Mouse (Mus musculus) adrenal gland, postnatal 10 days (tissue): ENCODE results near the gene Trmt1. TPM values are rescaled to one million over a fixed set of nuclear protein-coding genes. Genes with fewer than 3 reads are reported as not detected.
A peak's percentile ranks its signal among the peaks of the same experiment; 100 is the strongest.
"Not testable (repeated sequence)": the region's sequence is repeated elsewhere in the genome, so short reads cannot be mapped to it uniquely, and the experiment has no call there.

Experiments used
- DNase-seq: peaks from one replicate; pipeline ENCODE4 v3.0.0; 2021; ENCODE audit warnings: mixed read lengths
- total RNA-seq, 2 experiments: library from RNA; stranded (reverse); gene quantifications; 2 replicates each; pipeline ENCODE4 v1.2.3; 2021

The Trmt1 gene
- total RNA-seq, 2 experiments from 2014 or later: 63.4 to 82.8 TPM

DNA sequence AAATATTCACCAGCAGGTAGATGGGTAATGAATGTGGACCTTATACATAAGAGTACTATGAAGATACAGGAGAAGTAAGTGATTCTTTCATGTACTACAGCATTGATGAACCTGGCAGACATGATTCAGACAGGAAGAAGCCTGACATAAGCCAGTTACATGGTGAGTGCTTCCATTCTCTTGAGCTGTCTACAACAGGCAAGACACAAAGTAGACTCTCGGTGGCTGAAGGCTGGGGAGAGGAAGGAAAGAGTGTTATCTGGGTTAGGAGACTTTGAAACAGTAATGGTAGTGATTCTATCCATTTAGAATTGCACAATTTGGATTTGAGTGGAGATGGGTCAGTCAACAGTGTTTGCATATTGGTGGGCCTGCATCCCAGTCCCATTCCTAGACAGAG, 27.2 kb upstream of the Trmt1 start:
- no peak for DNase-seq

DNA sequence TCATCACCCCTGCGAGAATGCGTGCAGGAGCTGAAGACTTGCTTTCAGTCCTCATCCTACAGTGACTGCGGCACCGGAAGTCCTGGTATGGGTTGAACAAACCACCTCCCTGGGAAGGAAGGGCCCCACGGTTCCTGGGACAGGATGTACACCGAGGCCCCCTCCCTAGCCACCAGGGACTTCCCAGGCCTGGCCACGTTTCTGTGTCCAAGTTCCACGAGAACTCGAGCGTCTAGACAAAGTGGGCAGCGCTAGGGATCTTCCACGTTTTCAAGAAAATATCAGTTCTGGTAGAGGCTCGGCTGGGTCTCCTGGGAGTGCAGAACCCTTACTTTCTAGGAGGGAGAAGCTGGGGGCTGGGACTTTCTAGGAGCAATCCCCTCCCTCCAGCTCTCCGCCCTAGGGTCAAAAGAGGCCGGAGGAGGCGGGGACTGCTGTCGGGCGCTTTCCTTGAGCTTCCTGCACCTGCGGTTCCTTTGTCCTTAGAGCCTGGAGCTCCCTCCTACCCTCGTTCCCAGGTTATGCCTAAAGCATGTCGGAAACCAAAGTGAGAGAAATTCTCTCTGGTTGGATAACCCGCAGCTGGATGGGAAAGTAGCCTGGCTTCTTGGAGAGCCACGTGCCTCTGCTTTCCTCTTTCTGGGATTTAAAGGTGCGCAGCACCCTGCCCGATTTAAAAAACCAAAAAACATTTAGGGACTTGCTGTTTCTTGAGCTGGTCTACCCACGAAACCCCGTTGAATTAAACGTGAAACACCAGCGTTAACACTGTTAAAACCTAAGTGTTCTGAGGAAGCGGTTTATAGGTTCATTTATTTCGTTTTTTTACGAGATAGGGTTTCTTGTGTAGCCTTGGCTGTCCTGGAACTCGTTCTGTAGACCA, 25.9 kb upstream of the Trmt1 start:
- DNase-seq: peak; percentile 68

DNA sequence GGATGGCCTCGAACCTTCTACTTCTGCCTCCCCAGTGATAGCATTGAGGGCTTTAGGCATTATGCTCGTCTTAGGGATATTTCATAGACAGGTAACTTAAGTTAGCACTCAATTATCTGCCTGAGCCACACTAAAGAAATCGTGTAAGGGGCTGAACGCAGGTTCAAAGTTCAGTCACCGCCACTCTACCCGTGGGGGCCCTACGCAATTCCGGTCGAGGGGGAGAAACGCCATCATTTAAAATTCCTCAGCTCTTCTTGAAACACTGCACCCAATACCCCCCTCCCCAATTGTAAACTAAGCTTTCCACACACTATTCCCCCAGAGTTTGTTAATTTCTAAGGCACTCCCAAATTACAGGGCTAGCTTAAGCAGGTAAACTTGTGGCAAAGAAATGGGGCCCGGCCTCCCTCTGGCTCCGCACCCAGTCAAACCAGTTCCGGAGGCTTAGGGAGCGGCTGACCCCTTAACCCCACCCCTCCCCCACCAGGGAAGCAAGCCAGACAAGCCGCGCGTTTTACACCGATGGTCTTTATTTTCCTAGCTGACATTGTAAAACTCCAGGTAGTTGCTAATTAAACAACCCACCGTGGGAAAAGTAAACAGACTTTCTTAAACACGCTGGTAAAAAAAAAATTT, 25.2 kb upstream of the Trmt1 start:
- peak; percentile 79 for DNase-seq

DNA sequence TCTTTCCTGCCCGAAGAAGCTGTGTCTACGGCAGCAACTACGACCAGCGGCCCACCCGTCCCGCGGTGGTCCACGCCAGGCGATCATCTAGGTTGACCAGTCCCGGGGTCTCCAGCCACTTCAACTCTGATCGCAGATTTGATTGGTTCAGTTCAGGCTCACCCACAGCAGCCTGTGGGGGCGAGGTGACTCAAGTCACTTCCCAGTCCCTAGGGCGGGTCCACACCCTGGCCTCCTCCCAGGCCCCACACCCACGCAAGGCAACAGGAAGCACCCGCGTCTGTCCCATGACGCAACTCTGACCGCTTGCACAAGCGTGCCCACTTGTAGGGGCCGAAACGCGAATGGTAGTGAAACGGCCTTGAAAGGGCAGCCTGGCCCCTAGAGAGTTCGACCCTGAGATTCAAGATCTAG, 24.6 kb upstream of the Trmt1 start:
- DNase-seq: peak; percentile 94

DNA sequence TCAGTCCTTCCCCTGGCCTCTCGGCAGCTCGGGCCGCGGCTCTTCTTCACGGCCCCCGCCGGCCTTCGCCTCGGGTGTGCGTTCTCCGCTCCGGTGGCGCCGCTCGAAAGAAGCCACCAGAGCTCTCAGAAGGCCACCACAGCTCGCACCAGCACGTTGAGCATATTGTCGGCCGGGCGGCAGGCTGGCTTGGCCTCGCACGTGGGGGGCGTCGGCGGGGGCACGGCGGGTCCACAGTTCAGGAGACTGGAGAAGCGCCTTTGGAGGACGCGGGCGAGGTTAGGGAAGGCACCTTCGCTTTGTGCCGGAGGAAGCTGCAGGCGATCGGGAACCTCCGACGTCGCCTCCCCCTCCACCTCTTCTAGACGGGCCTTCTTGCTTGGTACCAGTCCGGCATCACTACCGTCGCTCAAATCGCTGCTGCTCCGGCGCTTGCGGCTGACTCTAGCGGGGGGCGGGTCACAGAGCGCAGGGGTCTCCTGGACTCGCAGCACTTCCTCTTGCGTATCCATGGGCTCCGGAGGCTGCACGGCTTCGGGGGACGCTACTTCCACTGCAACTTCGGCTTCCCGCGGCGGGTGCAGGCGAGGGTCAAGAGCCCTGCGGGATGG, 24.0 kb upstream of the Trmt1 start:
- peak; percentile 69 for DNase-seq

DNA sequence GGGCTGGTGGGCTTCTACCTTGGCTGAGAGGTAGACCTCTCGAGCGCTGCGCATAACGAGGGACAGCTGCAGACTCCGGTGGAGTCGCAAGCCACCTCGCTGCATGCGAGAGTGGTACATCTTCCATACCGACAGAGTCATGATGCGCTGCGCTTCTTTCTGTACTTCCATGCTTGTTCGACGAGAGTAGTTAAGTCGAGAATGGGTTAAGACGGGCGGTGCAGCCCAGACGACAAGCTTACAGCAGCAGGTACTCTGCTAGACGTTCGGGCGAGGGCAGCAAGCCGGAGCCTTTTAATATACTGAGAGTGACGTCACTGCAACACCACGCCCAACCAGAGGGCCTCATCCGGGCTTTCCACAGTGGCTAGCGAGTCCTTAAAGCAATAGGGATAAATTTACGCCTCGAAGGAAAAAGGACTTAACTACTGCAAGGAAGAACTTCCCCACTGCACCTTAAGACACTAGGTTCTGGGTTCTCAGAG, 23.5 kb upstream of the Trmt1 start, which contains the start of gene Ier2:
Gene Ier2, minus strand, starts transcription at position 272 of the 485 bp plus-strand sequence.
- DNase-seq: peak; percentile 97

DNA sequence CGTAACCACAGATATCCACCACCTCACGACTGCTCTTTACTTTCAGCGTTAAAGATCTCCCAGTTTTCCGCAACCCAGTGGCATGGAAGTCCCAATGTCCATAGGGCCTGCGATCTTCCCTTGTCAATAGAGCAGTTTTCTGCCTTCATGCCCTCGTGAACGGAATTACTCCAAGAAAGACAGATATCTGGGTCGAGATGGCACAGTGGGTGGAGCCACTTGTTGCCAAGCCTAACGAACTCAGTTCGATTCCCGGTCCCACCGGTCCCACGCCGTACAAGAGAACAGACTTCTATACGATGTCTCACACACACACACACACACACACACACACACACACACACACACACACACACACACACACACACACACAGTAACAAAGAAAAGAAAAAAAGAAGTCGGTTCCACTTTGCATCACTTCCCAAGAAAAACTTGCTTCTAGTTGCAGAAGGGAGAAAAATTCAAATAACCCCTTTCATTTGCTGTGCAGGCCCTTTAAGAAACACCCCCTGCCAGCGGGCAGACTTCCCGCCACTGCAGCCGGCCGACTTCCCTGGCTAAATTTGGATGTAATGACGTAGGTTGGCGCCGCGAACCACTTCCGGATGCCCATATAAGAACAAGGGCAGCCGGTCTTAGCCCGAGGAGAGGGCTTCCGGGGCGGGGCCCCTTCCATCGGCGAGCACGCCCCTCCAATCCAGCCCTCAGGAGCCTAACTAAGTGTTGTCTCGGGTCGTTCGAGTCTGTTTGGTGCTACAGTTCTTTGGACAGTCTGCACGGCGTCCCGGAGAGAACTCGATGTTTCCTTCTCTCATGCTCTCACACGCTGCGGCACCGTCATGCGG, 22.4 kb upstream of the Trmt1 start:
- DNase-seq: peak; percentile 97

DNA sequence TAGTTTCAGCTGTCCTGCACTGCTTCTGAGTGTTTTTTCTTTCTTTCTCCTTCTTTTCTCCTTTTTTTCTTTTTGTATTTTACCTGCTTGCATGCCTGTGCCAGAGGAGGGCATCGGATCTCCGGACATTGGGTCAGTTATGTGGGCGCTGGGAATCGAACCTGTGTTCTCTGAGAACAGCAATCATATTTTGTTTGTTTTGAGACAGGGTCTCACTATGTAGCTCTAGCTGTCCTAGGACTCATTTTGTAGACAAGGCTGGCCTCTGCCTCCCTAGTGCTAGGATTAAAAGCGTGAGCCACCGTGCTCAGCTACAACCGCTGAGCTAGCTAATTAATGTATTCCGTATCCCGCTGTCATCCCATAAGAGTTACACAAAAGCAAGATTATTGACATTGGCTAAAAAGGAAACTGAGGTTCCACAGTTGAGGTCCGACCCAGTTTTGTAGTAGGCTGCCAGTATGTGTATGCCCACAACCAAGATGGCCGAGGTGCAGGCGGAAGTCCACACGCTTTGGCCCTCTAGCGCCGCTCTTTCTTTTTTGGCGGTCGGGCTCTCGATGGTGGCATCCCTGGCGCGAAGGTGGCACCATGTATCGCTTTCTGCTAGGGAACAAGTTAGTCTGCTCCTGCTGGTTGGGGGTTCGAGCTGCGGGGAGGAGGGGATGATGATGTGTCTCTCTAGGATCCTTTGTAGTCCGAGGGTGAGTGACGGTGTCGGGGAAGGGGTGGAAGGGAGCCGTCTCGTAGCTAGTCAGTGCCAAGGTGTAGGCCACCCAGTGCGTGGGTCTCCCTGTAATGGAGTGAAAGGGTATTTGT, 21.3 kb upstream of the Trmt1 start:
- peak; percentile 87 for DNase-seq

DNA sequence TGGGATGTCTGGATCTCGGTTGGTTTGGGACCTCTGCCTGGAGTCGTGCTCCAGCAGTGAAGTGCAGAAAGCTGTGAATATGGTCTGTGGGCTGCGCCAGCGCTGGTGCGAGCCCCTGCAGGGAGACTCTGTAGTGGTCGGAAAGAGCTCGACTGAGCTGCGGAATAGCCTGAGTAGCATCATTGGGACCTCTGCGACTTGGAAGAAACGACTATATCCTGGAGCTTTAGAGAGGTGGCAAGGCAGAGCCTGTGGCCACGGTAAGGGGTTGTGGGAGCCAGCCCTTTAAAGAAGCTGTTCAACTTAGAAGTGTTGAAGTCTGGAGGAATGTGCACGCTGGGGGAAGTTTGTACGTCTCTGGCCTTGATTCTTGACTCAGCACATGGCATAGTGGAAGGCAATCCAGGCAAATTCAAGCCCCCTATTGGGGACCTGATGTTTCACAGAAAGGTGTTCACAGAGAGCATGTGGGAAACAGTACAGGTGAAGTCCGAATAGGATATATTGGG, 20.7 kb upstream of the Trmt1 start:
- DNase-seq: no peak

DNA sequence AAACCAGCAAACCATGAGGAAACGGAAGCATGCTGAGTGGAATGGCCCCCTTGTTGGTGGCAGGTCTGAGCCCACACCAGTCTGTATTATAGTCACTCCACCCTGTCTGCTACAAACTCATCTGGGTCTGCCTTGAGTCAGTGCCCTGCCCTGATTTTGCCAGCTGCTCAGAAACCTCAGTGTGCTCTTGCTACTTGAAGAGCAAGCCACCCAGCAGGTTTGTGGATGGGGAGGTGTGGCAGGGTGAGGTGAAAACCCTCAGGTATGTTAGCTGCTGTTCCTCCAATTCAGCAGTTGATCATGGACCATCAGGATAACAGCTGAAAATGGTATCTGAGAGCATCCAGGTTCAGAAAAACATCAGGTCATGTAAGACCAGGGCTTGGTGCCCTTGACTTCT, 18.0 kb upstream of the Trmt1 start:
- no peak for DNase-seq

DNA sequence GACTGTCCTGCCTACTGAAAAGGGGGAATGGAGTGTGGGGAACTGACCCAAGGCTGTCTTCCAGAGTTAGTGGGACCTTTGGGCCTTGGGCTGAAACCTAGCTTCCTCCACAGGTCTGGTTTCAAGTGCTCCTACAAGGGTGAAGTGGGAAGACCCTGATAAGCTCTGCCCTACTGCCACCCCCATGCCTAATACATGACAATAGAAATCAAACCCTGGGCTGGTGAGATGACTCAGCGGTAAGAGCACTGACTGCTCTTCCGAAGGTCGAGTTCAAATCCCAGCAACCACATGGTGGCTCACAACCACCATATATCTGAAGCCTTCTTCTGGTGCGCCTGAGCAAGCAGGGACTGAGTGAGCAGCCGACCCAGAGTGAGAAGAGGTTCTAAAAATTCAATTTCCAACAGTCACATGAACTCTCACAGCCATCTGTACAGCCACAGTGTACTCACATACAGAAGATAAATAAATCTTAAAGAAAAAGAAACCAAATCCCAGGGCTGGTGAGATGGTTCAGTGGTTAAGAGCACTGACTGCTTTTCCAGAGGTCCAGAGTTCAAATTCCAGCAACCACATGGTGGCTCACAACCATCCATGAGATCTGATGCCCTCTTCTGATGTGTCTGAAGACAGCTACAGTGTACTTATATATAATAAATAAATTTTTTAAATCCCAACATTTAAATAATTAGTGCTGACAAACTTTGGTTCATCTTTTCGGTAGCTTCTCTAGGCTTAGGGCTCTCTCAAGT, 17.2 kb upstream of the Trmt1 start:
- DNase-seq: no peak

DNA sequence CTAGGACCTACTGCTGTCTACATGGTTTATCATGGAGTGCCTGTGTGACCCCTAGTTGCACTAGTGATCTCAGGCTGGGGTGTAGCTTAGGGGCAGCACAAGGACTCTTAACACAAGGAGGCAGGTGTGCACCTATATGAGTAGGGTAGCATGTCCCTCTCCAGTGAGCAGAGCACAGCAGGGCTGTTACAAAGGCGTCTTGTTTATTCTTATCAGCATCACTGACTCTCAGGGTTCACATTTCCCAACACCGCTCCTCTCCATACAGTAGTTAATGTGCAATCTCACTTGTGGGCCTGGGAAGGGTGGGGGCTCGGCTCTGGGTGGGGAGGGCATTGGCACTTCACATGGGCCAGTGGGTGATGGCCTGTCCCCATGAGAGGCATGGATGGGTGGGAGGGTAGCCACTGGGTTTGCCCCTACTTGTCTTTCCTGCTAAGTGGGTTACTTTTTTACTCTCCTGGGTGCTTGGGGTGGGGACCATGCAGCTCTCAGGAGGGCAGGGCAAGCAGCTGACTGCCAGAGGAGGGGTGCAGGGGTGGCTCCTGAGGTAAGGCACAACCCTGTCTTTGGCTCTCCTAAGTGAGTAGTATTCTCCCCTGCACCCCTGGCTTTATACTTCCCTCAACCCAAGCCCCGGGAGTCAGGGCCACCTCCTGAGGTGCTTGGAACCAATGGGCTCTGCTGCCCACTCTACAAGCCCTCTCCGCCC, 15.7 kb upstream of the Trmt1 start:
- not testable (repeated sequence) for DNase-seq

DNA sequence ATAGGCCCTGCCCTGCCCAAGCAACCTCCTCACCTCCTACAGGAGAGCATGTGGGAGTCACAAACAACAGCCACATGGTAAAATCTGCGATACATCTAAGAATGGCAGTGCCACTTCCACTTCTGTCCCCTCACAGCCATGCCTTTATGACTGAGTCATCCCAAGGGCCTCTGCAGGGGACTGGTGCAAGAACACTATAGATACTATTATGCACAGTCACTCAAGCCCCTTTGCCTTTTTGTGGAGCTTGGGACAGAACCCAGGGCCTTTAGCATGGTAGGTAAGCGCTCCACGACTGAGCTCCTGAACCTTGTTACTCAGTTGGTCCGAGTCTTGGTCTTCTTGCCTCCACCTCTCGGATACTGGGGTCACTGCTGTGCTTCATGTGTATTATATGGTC, 8.8 kb upstream of the Trmt1 start:
- no peak for DNase-seq

DNA sequence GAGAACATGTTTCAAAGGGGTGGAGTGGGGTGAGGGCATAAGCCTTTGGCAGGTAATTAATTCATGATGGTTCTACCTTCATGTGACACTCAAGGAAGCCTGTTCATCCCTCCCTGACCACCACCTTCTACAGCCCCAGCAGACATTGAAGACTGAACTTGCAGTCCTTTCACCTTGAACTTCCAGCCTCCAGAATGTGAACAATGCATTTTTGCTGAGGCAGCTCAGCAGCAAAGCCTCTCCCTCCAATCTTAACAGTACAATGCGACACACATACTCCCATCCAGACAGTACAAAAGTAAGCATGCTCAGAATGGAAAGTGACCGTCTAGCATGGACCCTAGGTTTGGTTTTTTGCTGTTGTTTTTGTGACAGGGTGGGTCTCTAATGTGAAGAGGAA, 4.6 kb upstream of the Trmt1 start:
- no peak for DNase-seq

DNA sequence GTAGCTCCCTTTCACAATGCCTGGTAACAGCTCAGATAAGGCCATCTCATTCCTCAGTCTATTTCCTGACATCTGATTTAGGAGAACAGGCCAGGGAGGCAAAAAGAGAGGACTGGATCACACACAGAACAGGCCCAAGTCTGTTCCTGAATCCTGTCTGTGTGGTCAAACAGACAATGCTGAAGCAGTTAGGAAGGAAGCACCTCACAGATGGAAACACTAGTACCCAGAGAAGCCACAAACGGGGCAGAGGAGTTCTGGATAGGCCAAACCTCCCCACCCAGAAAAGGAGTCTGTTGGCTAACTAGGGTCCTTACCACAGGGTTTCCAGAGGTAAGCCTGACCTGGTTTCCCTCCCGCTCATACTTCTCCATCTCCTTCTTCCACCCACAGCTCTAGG, 3.9 kb upstream of the Trmt1 start:
- no peak for DNase-seq

DNA sequence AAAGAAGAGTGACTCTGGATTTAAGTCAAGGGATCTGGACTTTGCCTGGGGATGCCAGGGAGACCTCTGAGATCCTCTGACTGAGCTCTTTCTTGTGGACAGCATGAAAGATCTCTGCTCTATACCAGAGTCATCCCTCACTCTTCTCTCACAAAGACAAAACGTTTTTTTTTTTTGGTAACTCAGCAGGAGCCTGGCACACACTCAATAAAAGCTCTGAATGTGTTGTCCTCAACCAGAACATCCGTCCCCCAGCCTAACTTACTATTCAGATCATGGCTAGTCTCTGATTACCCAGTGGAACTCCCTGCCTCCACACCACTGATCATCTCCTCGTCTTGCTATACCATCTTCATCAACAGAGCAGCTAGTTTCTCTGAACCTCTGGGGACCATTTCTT, 1.6 kb upstream of the Trmt1 start:
- DNase-seq: no peak

DNA sequence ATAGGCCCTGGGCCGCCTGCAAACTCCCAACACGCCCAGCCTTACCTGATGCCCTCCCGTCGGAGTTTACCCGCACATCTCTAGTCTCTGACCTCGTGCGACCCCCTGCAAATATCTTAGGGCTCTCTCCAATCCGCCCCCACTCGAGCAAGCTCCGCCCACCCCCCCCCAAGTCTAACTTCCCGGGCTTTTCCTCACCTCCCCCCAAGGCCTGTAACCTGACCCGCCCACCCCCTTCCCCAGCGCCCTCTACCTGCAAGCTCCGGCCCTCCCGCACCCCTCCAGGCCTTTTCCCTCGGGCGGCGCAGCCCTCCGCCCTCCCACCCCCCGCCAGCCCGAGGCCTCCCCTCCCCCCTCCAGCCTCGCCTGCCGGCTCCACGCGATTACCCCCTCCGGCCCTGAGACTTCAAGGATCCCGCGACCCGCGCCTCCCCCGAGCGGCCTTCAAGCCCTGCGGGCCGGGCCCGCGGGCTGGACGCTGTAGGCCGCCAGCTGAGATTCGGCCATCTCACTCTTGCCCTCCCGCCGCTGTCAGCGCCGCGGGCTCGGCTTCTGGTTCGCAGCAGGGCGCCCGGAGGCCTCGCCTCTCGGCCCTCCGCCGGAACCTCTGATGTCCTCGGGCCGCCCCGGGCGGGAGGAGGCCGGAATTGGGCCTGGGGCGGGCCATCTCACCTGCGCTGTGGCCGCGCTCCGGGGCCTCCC, 1.0 kb downstream of the Trmt1 start:
- peak; percentile 67 for DNase-seq

DNA sequence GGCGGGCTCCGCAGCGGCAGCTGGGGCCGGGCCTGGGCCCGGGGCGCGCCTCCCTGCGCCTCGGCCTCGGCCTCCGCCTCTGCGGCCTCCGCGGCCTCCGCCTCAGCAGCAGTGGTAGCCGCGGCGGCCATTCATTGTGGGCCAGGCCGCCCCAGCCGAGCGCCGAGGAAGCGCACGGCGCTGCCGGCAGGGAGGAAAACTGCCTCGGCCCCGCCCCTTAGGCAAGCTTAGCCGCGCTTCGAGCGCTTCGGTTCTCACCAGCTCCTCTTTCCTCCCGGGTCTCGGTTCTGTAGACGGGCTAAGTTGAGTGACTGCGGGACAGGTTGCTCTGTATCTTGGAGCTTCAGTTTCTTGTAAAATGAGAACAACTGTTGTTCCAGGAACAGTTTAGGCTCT, 1.6 kb downstream of the Trmt1 start, which contains the start of gene Nacc1:
Gene Nacc1, minus strand, starts transcription at position 158 of the 396 bp plus-strand sequence.
- peak; percentile 95 for DNase-seq
